Mouse (Mus musculus) myocyte (in vitro differentiated cells): ENCODE results near the gene Taco1.

Source experiments
- E2F4 ChIP-seq: IDR thresholded peaks from one replicate; pipeline ENCODE4 v1.6.1; 2011; ENCODE audit warnings: mild to moderate bottlenecking, control low read depth, moderate library complexity; ENCODE audit not compliant: insufficient read depth
- MYOD1 ChIP-seq, 3 experiments: IDR thresholded peaks; one replicate each; pipeline ENCODE4 v1.6.1; 2011; ENCODE audit warnings: control low read depth in 2 of 3, low read depth in 2 of 3, mild to moderate bottlenecking in 2 of 3, moderate library complexity in 1 of 3; ENCODE audit not compliant: insufficient read length in 2 of 3, control insufficient read depth in 1 of 3
- POLR2A ChIP-seq: IDR thresholded peaks from one replicate; pipeline ENCODE4 v1.6.1; 2011; ENCODE audit warnings: low read depth, mild to moderate bottlenecking, control low read depth, moderate library complexity; ENCODE audit not compliant: insufficient read length

DNA sequence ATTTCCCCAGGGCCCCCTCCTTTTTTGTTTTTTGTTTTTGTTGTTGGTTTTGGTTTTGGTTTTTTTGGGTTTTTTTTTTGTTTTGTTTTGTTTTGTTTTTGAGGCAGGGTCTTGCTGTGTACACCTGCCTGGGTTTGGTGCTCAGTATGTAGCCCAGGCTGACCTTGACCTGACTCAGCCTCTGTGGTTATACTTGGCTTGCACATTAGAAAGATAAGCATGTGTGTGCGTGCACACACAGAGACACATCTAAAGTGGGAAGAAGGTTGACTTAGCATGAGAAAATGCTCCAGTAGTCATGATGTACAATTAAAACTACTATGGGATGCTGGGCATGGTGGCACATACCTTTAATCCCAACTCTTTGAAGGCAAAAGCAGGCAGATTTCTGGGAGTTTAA is 5.3 kb upstream of the Taco1 start:
- TF ChIP-seq POLR2A, result no peak
- TF ChIP-seq MYOD1 (IDR thresholded peaks at IDR 0.05; ENCODE audit: control insufficient read depth in 1 of 3, insufficient read length in 2 of 3, low read depth in 2 of 3), result no peak
- no peak for TF ChIP-seq E2F4
